Mouse (Mus musculus) kidney, postnatal 25 days (tissue): ENCODE results near the gene Exoc6b.
"Not testable (repeated sequence)": the region's sequence is repeated elsewhere in the genome, so short reads cannot be mapped to it uniquely, and the experiment has no call there.

Experiments used
- DNase-seq, 2 experiments: peaks; one replicate each; pipeline ENCODE4 v3.0.0; 2021; ENCODE audit warnings: mixed read lengths in 2 of 2

Exoc6b gene

GRCm38 (mm10) chr6:84619166-84619565, 450.1 kb downstream of the Exoc6b start:
- no peak for DNase-seq

DNA sequence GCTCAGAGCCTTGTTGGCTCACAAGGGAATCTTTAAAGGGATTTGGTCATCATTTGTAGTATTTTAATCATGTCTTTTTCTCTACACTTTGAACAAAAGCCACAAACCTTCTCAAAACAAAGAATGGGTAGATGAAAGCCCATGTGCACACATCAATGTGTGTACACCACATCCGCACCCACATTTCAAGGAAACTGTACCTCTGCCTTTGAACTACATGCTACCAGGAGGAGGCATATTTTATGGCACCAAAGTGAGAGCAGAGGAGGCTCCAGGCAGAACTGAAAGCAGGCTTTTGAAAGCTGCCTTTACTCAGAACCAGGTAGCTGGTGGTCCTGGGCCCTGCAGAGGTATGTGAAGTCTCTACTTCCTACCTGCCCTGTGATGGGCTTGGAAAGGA, 452.3 kb downstream of the Exoc6b start:
- DNase-seq: no peak

GRCm38 (mm10) chr6:84616586-84616985, 452.7 kb downstream of the Exoc6b start:
- no peak for DNase-seq

- no peak for DNase-seq
Observed at GRCm38 (mm10) chr6:84613561-84613960, 455.8 kb downstream of the Exoc6b start.

- DNase-seq: no peak
Observed at GRCm38 (mm10) chr6:84601136-84601889, 468.0 kb downstream of the Exoc6b start.

GRCm38 (mm10) chr6:84599296-84599695, 470.0 kb downstream of the Exoc6b start:
- DNase-seq: not testable (repeated sequence)

GRCm38 (mm10) chr6:84598725-84599124, 470.6 kb downstream of the Exoc6b start:
- DNase-seq: no peak

DNA sequence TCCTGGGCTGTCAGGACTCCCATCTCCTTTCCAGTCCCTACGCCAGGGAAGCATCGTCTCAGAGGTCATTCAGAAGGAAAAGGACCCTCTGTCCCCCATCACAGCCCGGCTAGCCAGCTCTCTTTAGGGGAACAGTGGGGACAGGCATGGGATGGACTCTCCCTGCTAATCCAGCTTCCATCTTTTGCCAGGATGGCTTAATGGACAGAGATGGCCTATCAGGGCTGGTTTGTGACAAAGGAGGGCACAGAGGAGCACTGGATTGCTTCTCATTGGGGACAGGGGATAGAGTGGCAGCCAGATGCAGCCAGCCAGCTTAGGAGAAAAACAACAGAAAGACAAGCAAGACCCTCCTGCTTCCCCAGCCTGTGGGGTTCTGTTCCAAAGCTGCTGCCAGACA, 474.7 kb downstream of the Exoc6b start:
- DNase-seq: peak in 1 of 2 experiments; percentile 29

DNA sequence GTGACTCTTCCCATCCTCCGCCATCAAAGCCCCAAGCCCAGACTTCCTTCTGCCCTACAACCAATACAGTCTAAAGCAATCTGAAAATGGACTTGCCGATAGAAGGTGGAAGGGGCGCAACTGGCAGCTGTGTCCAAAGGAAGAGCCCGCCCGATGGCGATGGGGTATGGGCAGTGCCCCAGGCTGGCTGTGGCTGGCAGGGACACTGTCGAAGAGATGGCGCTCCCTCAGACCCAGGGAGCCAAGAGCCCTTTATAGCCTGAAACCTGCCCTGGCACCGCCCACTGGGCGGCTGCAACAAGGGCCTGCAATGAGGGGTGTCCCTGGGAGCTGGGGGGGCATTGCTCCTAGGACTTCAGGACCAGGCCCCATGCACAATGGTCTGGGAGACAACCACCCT, 475.6 kb downstream of the Exoc6b start, which contains the start of gene Cyp26b1:
Gene Cyp26b1, minus strand, starts transcription at position 216 of the 400 bp plus-strand sequence.
- no peak for DNase-seq

DNA sequence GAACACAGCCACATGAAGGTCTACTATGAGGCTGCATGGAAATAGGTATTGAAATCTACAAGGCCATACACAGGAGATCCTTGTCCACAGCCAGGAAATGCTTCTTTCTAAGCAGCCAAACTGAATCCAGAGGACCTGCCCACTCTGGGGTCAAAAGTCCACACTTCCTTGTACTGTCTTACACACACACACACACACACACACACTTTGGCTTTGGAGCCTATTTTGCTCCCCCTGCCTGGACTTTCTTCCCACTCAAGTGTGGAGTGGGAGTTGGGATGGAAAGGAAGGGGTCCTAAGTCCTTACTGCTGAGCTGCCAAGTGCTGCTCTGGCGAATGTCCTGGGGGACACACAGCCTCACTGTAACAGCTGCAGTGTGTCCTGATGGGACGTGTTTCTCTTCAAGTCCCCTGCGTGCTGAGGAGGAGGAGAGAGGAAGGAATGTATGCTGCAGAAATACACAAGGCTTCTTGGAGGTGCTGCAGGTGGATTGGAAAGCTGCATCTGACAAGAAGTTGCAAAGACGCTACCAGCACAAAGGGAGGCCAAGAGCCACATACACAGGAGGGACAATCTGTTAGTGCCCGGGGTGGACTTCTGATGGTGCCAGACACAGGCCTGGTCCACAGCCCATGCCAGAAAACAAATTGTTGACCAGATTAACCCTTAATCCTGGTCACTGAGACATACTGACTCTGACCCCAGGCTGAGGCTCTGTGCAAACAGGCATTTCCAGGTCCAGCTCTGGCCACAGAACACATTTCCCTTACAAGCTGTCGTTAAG, 478.2 kb downstream of the Exoc6b start:
- peak; percentile 76 to 83 for DNase-seq

DNA sequence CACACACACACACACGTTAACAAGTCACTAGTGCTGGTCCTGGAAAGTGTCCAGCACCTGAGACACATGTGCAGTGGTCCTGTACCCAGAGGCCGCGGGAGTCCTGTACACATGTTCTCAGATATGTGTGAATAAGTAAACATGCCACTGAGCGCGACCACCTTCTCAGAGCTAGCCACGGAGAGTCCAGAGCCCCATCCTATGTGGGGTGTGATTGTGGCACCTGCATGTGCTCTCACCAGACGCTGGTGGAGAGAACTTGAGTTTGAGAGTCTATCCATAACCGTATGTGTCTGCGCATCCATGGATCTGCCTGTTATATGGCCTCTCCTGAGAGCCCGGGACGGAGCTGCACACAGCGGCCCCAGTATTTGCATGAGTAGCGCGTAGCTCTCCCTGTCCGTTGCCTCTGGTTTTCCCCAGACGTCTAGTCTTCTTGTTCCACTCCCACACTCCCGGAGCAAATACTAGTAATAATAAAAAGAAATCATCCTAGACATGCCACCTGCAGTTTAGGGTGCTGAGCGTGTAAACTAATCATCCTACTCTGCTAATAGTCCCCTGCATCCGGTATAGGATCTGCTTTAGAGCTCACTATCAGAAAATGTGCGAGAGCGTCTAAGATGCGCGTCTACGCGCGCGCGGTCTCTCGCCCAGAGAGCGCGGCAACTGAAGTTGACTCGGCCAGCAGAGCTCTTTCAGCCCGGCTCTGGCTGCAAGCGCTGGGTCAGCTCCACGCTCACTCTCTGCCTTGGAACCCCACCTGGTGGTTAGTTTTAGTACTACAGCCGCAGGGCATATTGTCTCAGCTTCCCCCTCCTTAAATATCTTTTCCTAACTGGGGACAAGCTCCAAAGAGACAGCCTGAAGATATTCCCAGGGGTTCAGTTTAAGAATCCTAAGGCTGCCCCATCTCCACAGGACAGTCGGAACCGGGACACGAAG, 479.3 kb downstream of the Exoc6b start:
- peak; percentile 89 to 94 for DNase-seq

DNA sequence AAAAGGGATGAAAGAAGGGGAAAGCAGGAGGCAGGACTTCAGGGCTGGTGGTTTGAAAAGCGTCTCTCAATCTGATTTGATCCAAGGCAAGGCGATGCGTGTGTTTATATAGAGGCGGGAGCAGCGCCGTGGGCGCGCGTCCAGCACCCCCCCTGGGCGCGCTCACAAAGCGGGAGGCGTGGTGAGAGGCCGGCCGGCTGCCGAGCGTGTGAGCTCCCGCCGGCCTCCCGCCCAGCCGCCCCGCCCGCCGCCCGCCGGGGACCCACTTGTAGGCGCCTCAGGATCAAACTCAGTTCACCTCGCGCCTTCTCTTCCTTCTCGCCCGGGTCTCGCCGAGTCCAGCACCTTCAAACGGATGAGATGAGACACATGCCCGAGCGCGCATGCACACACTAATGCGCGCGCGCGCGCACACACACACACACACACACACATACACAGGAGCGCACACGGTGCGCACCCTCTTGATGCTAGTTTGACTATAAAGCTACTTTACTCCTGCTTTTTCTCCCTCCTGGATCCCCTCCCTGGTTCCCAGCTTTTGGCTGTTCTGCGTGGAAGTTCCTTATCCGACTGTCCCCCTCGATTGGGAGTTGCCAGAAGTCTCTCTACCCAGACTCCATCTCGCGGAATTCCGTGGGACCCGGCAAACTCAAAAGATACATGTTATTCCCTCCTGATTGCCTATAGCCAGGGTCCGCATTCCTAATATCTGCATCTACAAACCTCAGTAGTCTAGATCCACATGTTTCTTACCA, 480.2 kb downstream of the Exoc6b start:
- DNase-seq: peak; percentile 63 to 74

- peak in 1 of 2 experiments; percentile 27 for DNase-seq
Observed at GRCm38 (mm10) chr6:84588221-84588894, 481.0 kb downstream of the Exoc6b start.

DNA sequence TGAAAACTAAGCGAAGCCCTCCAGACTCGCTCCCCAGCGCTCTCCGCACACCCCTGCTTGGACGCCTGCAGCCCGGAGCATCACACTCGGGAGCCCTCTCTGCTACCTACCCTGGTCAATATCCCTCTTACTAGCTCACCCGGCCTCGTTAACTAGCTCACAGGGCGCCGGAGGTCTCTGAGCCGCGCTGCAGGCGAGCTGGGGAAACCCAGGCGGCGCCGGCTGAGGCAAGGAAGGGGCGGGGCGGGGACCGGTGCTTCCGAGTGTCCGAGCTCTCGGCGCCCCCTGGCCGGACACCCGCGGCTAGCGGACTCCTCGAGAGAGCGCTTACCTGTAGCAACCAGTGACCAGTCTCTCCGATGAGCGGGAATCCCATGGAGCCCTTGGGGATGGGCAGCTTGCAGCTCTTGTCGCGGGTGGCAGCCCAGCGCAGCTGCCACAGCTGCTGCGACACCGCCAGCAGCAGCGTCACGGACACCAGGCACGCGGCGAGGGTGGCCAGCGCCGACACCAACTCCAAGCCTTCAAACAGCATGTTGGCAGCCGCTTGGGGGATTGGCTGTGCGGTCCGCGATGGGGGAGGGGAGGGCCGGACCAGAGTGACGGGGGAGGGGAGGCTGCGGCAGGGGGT, 481.7 kb downstream of the Exoc6b start:
- peak; percentile 69 to 77 for DNase-seq

- DNase-seq: peak; percentile 1 to 27
Observed at GRCm38 (mm10) chr6:84586551-84587200, 482.6 kb downstream of the Exoc6b start.

DNA sequence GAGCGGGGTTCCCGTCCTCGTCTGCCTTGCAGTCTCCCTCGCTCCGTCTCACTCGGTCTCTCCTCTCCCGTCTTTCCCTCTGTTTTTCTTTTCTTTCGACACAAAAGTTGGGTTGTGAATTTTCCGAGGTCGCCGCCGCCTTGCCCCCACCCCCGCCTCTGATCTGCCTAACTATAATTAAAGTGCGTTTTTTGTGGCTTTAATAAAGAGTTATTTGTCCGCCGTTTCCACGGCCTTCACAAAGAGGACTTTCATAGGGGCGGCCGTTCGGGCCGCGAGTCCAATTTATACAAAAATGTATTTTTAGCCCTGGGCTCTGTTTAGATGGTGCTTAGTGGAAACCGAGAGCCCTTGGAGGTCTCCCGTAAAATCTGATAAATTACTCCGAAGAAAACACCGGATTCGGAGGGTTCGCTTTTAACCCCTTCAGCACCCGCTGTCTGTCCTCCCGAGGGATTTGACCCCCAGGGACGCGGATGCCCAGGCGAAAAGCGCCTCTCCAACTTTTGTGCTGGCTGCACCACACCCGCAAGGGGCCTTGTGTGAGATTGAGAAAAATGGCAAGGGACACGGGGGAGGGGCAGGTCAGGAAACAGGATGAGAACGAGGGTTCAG, 483.5 kb downstream of the Exoc6b start:
- peak in 1 of 2 experiments; percentile 46 for DNase-seq

DNA sequence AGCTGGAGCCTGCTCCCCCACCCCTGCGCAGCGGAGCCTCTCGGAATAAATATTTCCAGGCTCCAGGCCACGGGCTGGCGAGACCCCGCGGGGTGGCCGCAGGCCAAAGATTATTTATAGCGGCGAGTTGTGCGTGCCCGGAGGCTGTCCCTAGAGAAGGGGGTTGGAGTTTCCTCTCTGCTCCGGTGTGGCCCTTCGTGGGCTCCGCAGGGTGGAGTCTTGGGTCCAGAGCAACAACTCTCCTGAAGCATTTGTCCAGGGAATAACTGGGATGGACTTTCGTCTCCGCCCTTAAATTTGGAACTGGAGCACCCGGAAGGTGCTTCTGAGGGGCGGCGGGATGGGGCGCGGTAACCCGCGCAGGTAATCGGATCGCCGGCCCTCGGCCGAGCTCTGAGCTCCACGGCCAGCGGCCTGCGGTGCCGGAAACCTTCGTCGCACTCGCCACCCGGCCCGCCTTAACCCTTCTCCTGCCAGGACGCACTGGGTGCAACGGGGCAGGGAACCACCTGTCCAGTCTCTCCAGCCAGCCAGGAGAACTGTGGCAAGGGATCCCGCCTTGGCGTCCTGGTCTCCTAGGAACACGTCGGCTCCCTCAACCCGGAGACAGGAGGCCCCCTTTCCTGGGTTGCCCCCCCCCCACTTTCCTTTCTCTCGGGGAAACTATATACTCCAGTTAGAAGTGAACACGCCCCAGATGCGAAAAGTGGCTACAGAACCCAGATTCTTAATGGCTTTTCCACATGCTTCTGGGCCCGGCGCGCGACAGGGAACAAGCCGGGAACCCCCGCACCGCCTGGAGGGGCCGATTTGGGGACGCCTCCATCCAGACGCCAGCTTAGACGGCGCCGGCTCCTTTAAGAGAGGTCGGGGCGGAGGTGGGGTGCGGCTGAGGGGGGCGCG, 484.3 kb downstream of the Exoc6b start:
- peak; percentile 42 to 67 for DNase-seq
